Mouse (Mus musculus): Measurements from ENCODE around the gene Sf3b3. TPM values are rescaled to one million over a fixed set of nuclear protein-coding genes. Genes with fewer than 3 reads are reported as not detected.
A peak's percentile ranks its signal among the peaks of the same experiment; 100 is the strongest.

The Sf3b3 gene
- polyA plus RNA-seq, 1 experiment, result 34.0 TPM

- no peak for DNase-seq (ENCODE audit: low read depth, low spot score)
- WGBS, result 83% methylated on average over 7 of the region's 7 CpGs
These were observed 36.0 kb downstream of the Sf3b3 start for GRCm38 (mm10) chr8:110810481-110811065.

- 38% methylated on average over 2 of the region's 2 CpGs for WGBS
- DNase-seq (ENCODE audit: low read depth, low spot score), result no peak
These were observed 36.8 kb downstream of the Sf3b3 start for GRCm38 (mm10) chr8:110809831-110810230.

- 56% methylated on average over 13 of the region's 13 CpGs for WGBS
- no peak for DNase-seq (ENCODE audit: low read depth, low spot score)
These were observed 37.8 kb downstream of the Sf3b3 start for GRCm38 (mm10) chr8:110808495-110809472.

- 30% methylated on average over 1 of the region's 1 CpGs for WGBS
- no peak for DNase-seq (ENCODE audit: low read depth, low spot score)
These were observed 40.4 kb downstream of the Sf3b3 start for GRCm38 (mm10) chr8:110806146-110806545.

GRCm38 (mm10) chr8:110805669-110806068 is 40.9 kb downstream of the Sf3b3 start, which contains the start of gene Il34:
Il34 (minus strand) TSS chr8:110805924.
- 12% methylated on average over 12 of the region's 12 CpGs for WGBS
- no peak for DNase-seq (ENCODE audit: low read depth, low spot score)

GRCm38 (mm10) chr8:110804825-110805514 is 41.6 kb downstream of the Sf3b3 start:
- 37% methylated on average over 3 of the region's 3 CpGs for WGBS
- no peak for DNase-seq (ENCODE audit: low read depth, low spot score)

- WGBS, result 49% methylated on average over 9 of the region's 9 CpGs
These were observed 42.7 kb downstream of the Sf3b3 start for GRCm38 (mm10) chr8:110803856-110804255.

GRCm38 (mm10) chr8:110802988-110803387 is 43.6 kb downstream of the Sf3b3 start:
- no peak for DNase-seq (ENCODE audit: low read depth, low spot score)

More at GRCm38 (mm10) chr8:110803856-110804255, 42.7 kb downstream of the Sf3b3 start:
- DNase-seq (ENCODE audit: low read depth, low spot score), result no peak

GRCm38 (mm10) chr8:110797086-110797485 is 49.5 kb downstream of the Sf3b3 start:
- DNase-seq (ENCODE audit: low read depth, low spot score), result no peak
- WGBS, result 90% methylated on average over 8 of the region's 8 CpGs

More at GRCm38 (mm10) chr8:110802988-110803387, 43.6 kb downstream of the Sf3b3 start:
- WGBS, result 66% methylated on average over 5 of the region's 5 CpGs

GRCm38 (mm10) chr8:110794363-110794965 is 52.1 kb downstream of the Sf3b3 start:
- DNase-seq (ENCODE audit: low read depth, low spot score), result no peak
- 72% methylated on average over 7 of the region's 7 CpGs for WGBS

- 87% methylated on average over 8 of the region's 9 CpGs for WGBS
- no peak for DNase-seq (ENCODE audit: low read depth, low spot score)
These were observed 52.7 kb downstream of the Sf3b3 start for GRCm38 (mm10) chr8:110793936-110794335.

- no peak for DNase-seq (ENCODE audit: low read depth, low spot score)
- WGBS, result 32% methylated on average over 9 of the region's 9 CpGs
These were observed 53.1 kb downstream of the Sf3b3 start for GRCm38 (mm10) chr8:110793511-110793910.

- DNase-seq (ENCODE audit: low read depth, low spot score), result peak; percentile 51
- WGBS, result 17% methylated on average over 11 of the region's 11 CpGs
These were observed 53.9 kb downstream of the Sf3b3 start for GRCm38 (mm10) chr8:110792574-110793200.

GRCm38 (mm10) chr8:110791164-110791563 is 55.4 kb downstream of the Sf3b3 start:
- DNase-seq (ENCODE audit: low read depth, low spot score), result no peak
- WGBS, result 85% methylated on average over 10 of the region's 10 CpGs

GRCm38 (mm10) chr8:110790270-110790669 is 56.3 kb downstream of the Sf3b3 start:
- DNase-seq (ENCODE audit: low read depth, low spot score), result no peak
- WGBS, result 45% methylated on average over 6 of the region's 6 CpGs

GRCm38 (mm10) chr8:110789571-110789970 is 57.0 kb downstream of the Sf3b3 start:
- WGBS, result 77% methylated on average over 12 of the region's 12 CpGs
- no peak for DNase-seq (ENCODE audit: low read depth, low spot score)

- WGBS, result 52% methylated on average over 12 of the region's 12 CpGs
- no peak for DNase-seq (ENCODE audit: low read depth, low spot score)
These were observed 57.6 kb downstream of the Sf3b3 start for GRCm38 (mm10) chr8:110788981-110789380.

- DNase-seq (ENCODE audit: low read depth, low spot score), result no peak
- WGBS, result 62% methylated on average over 9 of the region's 9 CpGs
These were observed 59.1 kb downstream of the Sf3b3 start for GRCm38 (mm10) chr8:110787411-110787954.

- DNase-seq (ENCODE audit: low read depth, low spot score), result no peak
These were observed 59.7 kb downstream of the Sf3b3 start for GRCm38 (mm10) chr8:110786934-110787333.

More at GRCm38 (mm10) chr8:110786934-110787333, 59.7 kb downstream of the Sf3b3 start:
- 29% methylated on average over 8 of the region's 8 CpGs for WGBS

Data from large intestine, adult 2 months (tissue).